Mouse (Mus musculus): ENCODE results near the gene Gp1ba.

Gp1ba gene

DNA sequence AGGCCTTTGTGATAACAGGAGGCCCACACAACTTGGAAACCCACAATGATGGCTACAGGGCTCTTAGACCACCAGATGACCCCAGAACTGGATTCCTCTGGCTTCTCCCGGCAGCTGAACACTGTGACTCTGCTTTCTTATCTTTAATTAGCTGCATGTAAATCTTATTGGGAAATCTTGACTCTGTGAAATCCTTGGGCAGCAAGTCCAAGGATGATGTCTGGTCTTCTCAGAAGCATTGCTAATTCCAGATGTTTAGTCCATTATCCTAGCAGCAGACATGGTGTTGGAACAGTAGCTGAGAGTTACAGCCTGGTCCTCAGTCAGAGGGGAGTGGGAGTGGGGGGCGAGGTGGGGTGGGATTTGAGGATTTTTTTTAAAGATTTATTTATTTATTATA, 10.5 kb upstream of the Gp1ba start:
- DNase-seq (ENCODE audit: low spot score in 2 of 2), result no peak

DNA sequence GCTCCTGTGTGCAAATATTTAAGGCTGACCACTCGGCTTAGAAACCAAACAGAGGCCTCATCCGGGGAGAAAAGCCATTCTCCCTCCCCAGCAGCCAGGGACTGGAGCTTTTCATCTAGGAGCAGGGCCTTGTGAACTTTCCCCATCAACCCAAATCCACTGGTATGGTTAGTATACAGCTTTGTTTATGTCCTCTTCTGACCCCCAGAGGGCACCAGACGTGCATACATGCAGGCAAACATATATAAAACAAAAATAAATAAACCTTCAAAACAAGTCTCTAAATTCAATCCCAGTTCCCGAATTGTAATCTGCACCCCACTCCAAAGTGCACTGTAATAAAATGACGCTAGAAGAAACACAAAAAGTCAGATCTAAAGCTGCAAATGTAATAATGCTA, 9.4 kb upstream of the Gp1ba start:
- DNase-seq (ENCODE audit: low spot score in 2 of 2), result no peak

DNA sequence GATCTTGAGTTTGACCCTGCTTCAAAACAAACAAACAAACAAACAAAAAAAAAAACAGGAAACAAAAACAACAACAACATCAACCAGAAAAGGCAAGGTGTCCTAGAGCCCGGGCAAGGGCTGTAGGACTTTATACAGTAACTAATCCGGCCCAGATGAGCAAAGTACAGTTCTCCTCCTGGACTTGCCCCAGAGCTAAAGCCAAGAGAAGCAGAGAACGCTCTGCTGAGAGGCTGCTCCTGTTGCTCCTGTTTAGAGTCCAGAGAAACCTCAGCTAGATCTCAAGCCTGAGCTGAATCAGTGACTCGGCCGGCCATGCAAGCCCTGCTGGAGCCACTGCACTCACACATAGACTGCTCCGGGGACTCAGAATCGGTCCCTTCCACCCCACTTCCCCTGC, 8.8 kb upstream of the Gp1ba start:
- no peak for DNase-seq (ENCODE audit: low spot score in 2 of 2)

DNA sequence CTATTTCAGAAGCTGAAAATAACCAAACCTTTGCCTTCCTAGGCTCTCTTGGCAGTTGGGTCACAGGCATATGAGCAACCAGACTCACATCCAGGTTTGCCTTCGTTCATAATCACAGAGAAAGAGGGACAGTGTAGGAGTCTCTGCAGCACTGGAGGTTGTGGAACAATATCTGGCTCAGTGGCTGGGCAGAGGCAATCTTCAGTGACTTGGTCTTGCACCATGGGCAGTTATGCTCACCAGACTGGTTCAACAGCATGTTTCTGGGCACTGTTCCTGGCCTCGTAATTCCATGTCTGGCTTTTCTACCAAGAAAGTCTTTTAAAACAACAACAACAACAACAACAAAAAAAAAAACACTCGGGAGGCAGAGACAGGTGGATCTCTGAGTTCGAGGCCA, 3.3 kb upstream of the Gp1ba start:
- no peak for DNase-seq (ENCODE audit: low spot score in 2 of 2)

DNA sequence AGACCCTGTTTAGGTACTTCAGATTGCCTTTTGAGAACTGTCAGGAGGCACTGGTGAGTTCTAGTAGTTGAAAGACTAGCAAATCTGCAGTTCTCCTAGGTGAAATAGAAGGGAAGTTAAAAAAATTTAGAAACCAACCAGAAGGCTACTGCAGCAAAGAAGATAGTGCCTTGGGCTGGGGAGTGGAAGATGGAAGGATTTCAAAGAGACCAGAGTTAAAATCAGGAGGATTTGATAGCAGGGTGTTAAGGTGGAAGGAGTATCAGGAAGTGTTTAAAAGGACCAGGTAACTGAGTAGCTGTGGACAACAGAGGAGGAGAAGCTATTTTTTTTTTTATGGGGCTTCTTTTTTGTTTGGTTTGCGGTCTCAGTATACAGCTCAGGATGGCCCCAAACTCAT, 1.2 kb upstream of the Gp1ba start:
- no peak for DNase-seq (ENCODE audit: low spot score in 2 of 2)

- DNase-seq (ENCODE audit: low spot score in 2 of 2), result no peak
These were observed 629 bp upstream of the Gp1ba start for GRCm38 (mm10) chr11:70638293-70638692.

DNA sequence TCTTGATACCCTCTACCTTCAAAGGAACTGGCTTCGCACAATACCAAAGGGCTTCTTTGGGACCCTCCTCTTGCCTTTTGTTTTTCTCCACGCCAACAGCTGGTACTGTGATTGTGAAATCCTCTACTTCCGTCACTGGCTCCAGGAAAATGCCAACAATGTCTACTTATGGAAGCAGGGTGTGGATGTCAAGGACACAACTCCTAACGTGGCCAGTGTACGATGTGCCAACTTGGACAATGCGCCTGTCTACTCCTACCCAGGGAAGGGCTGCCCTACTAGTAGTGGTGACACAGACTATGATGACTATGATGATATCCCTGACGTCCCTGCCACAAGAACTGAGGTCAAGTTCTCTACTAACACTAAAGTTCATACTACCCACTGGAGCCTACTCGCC, 1.1 kb downstream of the Gp1ba start:
- no peak for DNase-seq (ENCODE audit: low spot score in 2 of 2)

GRCm38 (mm10) chr11:70641241-70641640, 2.3 kb downstream of the Gp1ba start:
- no peak for DNase-seq (ENCODE audit: low spot score in 2 of 2)

GRCm38 (mm10) chr11:70643051-70643450, 4.1 kb downstream of the Gp1ba start:
- DNase-seq (ENCODE audit: low spot score in 2 of 2), result no peak

- no peak for DNase-seq (ENCODE audit: low spot score in 2 of 2)
These were observed 5.7 kb downstream of the Gp1ba start for GRCm38 (mm10) chr11:70644564-70645103.

DNA sequence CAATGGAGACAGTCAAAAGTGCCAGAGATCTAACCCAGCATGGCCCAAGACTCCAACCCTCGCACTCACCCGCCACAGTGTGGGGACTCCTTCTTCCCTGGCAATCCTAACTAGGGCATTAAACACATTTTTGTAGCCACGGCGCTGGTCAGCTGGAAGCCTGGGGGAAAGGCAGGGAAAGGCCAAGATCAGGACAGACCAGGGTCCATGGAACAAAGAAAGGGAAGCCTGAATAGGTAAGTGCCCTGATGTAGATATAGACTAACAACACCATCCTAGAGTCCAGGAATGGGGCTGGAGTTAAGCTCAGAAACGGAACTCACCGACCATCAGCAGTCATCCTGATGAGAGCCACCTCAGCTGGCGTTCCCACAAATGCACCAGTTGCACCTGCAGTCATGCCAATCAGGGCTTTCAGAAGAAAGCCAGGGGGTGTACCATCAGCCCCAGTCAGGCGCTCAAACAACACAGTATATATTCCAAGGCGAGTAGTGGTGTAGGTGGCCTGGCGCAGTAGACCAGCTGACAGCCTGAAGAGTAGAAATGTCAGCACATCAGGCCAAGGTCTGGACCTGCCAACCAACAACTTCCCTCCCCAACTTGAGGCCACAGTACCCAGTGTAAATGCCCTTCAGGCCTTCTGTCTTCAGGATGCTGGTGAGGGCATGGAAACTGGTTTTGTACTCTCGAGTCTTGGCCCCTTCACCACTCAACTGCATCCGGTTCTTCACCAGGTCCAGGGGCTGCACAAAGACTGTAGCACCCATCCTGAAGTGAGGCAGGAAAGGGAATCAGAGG, 6.7 kb downstream of the Gp1ba start:
- no peak for DNase-seq (ENCODE audit: low spot score in 2 of 2)

DNA sequence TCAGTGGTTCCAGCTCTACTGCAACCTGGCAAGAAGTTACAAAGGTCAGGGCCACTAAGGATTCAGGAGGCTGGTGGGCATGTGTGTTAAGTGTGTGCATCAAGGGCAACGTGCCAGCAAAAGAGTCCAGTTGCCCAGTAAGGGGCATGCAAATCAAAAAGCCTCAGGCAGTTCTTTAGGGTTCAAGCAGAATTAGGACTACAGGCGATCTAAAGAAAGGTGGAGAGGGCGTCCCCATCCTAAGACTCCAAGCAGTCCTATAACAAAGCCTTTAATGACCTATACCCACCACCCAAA, 7.3 kb downstream of the Gp1ba start:
- DNase-seq (ENCODE audit: low spot score in 2 of 2), result no peak

GRCm38 (mm10) chr11:70646691-70647650, 8.0 kb downstream of the Gp1ba start, which contains the start of the genes Rnf167 and Slc25a11:
TSS of gene Rnf167 (plus strand) at chr11:70647235.
TSS of gene Slc25a11 (minus strand) at chr11:70647479.
- peak; percentile 94 to 97 for DNase-seq (ENCODE audit: low spot score in 2 of 2)

GRCm38 (mm10) chr11:70647716-70648420, 8.9 kb downstream of the Gp1ba start:
- DNase-seq (ENCODE audit: low spot score in 2 of 2), result no peak

- DNase-seq (ENCODE audit: low spot score in 2 of 2), result no peak
These were observed 9.6 kb downstream of the Gp1ba start for GRCm38 (mm10) chr11:70648512-70648911.

DNA sequence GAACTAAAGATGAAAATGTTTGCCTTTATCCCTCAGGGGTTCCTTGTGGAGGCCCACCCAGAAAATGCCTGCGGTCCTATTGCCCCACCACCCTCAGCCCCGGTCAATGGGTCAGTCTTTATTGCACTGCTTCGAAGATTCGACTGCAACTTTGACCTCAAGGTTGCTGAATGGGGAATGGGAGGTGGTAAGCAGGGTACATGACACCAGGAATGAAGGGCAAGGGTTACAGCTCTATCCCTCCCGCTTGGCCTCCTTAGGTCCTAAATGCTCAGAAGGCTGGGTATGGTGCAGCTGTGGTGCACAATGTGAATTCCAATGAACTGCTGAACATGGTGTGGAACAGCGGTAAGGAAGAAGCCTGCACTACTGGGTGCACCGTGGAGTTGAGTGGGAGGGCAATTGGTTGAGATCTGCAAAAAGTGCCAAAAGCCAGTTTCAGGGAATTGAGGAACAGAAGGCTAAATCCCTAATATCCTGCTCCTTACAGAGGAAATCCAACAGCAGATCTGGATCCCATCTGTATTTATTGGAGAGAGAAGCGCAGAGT, 10.3 kb downstream of the Gp1ba start:
- DNase-seq (ENCODE audit: low spot score in 2 of 2), result no peak

DNA sequence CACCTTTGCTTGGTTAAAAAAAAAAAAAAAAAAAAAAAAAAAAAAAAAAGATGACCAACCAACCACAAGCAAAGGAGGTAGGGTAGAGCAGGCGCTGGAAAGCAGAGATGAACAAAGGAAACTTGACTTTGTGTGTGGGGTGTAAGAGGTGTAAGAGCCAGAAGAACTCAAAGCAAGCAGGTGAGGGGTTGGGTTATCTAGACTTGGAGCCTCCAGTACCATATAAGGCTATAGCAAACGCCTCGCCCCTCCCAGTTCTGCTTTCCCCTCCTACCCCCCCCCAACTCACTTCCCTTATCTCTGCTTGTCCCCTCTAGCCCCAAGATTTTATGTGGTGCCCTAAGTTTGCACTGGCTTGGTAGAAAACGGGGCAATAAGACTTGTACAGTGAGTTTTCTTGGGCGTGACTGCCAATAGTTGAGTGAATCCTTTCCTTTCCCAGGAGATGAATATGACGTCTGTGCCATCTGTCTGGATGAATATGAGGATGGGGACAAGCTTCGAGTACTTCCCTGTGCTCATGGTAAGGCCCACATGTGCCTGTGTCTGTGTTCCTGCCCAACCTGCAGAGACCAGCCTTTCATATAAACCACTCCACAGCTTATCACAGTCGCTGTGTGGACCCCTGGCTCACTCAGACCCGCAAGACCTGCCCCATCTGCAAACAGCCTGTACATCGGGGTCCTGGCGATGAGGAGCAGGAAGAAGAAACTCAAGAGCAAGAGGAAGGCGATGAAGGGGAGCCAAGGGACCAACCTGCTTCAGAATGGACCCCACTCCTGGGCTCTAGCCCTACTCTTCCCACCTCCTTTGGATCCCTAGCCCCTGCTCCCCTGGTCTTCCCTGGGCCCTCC, 11.6 kb downstream of the Gp1ba start:
- no peak for DNase-seq (ENCODE audit: low spot score in 2 of 2)

DNA sequence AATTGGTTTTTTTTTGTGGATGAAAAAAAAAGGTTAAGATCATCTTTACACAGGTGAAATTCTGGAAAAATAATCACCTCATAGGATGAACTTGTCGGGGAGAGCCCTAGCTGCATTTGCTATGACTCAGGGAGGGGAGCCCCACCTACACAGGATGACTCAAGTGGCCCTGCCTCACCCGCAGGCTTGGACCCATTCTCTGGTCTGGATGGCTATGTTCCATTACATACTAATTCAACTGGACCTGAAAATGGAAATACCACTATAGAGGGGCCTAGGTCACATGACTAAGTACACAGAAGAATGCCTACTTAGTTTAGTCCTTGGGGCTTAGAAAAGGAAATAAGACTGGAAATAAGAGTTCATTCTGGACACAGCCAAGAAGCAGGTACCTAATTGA, 12.5 kb downstream of the Gp1ba start:
- DNase-seq (ENCODE audit: low spot score in 2 of 2), result no peak

DNA sequence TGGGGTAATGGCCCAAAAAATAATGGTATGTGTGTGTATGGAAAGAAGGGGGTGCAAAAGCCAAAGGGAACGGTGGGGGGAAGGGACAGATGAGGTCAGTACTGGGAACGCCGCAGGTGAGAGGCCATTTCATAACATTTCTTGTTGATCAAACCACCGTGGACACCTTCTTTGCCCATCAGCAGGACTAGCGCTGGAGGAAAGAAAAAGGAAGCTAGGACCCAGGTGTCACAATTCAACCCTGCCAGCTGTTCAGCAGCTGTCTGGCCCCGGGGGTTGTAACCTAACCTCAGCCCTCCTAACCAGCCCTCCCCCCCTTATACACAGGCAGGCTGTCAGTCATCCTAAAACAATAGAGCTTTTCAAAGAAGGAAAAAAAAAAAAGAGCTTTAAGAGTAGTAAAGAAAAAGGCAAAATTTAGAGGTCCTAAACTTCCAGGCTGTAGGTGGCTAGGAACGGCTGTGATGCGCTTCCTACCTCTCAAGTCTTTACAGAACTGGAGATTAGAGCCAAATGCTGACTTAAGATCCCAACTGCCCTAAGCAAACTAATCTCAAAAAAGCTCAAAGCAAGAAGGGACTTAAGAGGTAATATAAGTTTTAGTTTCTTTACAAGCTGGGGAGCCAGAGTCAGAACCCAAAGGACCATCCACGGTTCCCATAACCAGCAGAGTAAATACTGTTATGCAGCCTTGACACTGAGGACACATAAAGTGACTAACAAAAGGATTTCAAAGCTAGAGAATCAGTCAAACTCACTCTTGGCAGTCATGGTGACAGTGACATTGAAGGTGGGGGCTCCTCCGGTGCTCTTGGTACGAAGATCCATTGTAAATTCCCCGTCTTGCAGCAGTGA, 13.3 kb downstream of the Gp1ba start:
- DNase-seq (ENCODE audit: low spot score in 2 of 2), result no peak

GRCm38 (mm10) chr11:70652884-70653344, 14.0 kb downstream of the Gp1ba start:
- no peak for DNase-seq (ENCODE audit: low spot score in 2 of 2)

All from left cerebral cortex, adult 9 months (tissue).